Mouse (Mus musculus): ENCODE results near the gene Ap3s2. TPM values are rescaled to one million over a fixed set of nuclear protein-coding genes. Genes with fewer than 3 reads are reported as not detected.

Ap3s2 gene
- polyA plus RNA-seq, 1 experiment from 2014 or later: 30.4 TPM

DNA sequence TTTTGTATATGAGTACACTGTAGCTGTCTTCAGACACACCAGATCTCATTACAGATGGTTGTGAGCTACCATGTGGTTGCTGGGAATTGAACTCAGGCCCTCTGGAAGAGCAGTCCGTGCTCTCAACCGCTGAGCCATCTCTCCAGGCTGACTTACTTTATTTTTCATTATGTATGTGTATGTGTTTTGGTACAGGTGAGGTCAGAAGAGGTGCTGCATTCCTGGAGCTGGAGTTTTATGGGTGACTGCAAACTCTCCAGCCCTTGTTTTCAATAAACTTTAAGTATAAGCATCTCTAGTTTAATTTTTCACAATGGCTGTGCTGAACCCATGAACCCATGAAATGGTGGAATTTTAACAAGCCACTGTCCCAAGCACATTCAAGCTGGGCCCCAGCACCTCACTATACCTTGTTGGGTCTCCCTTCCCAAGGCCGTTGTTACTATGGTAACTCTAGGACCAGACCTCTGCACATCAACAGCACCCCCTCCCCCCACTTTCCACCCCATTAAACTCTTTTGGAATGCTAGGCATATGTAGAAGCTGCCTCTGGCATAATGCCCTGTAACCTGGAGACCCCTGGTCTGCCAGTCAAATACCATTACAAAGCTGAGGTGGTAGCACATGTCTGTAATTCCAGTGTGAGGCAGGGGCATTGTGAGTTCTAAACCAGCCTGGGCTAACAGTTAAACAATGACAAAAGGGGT lies 54.0 kb downstream of the Ap3s2 start:
- peaks cover 15% of the 10 kb centered on the region; the same call in 1 of the 2 replicates for H3K4me1 ChIP-seq
- 76% methylated on average over 3 of the region's 3 CpGs for WGBS
- no peaks in the 10 kb centered on the region for H3K27me3 ChIP-seq
- H3K4me2 ChIP-seq (replicated peaks): no peak overlapping the region
- no peak overlapping the region for H3K4me3 ChIP-seq (replicated peaks)
- ATAC-seq (ENCODE audit: insufficient number of reproducible peaks, low FRiP score, low TSS enrichment, low read depth): no peak
- H3K9me3 ChIP-seq (replicated peaks): no peaks in the 10 kb centered on the region
- H3K9ac ChIP-seq: no peak overlapping the region
- no peak overlapping the region for H3K27ac ChIP-seq (replicated peaks)
- no peaks in the 10 kb centered on the region for H3K36me3 ChIP-seq

DNA sequence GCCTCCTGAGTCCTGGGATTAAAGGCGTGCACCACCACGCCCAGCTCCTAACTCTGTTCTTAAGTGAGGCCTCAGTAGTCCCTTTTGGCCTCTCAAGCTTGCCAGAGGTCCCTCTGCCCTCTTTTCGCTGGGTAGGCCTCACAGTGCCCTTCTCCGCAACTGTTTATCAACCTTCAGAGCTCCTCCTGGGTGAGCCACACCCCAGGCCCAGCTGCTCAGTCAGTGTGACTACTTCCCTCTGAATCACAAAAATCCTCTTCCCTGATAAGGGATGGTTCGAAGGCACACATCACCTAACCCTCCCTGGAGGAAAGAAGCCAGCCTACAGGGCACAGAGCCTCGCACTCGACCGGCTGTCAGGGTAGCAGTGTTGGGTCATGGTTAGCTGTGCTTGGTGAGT lies 58.7 kb downstream of the Ap3s2 start:
- H3K27me3 ChIP-seq: no peaks in the 10 kb centered on the region
- H3K9ac ChIP-seq: no peak overlapping the region
- H3K4me2 ChIP-seq (replicated peaks): no peak overlapping the region
- H3K4me1 ChIP-seq: peaks cover 35% of the 10 kb centered on the region
- H3K4me3 ChIP-seq (replicated peaks): no peak overlapping the region
- no peak for ATAC-seq (ENCODE audit: insufficient number of reproducible peaks, low FRiP score, low TSS enrichment, low read depth)
- H3K27ac ChIP-seq (replicated peaks): no peak overlapping the region
- no peaks in the 10 kb centered on the region for H3K9me3 ChIP-seq (replicated peaks)
- 85% methylated on average over 8 of the region's 8 CpGs for WGBS
- H3K36me3 ChIP-seq: no peaks in the 10 kb centered on the region

DNA sequence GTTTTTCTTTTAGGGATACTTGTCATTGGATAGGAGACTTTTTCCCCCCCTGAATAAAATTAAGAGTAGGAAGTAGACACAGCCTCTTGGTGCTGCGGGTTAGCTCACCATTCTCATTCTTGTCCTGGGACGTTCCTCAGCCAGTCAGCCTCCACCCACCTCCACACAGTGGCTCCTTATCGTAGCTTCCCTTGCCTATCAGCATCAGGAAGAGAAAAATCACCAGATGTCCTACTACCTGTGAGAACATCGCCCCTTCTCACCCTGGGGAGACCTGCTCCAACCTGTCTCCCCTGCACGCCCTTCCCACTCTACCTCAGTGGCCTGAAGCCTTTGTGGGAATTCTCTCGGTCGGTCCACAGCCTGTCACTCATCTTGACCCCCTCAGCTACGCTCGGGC lies 59.6 kb downstream of the Ap3s2 start, which contains the start of gene Anpep:
Gene Anpep, minus strand, starts transcription at position 249 of the 400 bp plus-strand sequence.
- Histone ChIP-seq H3K4me2 (replicated peaks) (0 out of 2 replicates have a peak within 1 kb of the TSS, but pooled peaks have one; percentile 6), H3K27ac (replicated peaks) (peak within 1 kb of the TSS; percentile 19; the same call in 1 of the 2 replicates), H3K27me3 (no peaks in the 10 kb centered on the region), H3K4me1 (peaks cover 35% of the 10 kb centered on the region), H3K9ac (no peak within 1 kb of the TSS), H3K36me3 (no peaks in the 10 kb centered on the region), H3K4me3 (replicated peaks) (no peak within 1 kb of the TSS), H3K9me3 (replicated peaks) (no peaks in the 10 kb centered on the region)
- no peak for ATAC-seq (ENCODE audit: insufficient number of reproducible peaks, low FRiP score, low TSS enrichment, low read depth)
- WGBS: 60% methylated on average over 9 of the region's 9 CpGs

DNA sequence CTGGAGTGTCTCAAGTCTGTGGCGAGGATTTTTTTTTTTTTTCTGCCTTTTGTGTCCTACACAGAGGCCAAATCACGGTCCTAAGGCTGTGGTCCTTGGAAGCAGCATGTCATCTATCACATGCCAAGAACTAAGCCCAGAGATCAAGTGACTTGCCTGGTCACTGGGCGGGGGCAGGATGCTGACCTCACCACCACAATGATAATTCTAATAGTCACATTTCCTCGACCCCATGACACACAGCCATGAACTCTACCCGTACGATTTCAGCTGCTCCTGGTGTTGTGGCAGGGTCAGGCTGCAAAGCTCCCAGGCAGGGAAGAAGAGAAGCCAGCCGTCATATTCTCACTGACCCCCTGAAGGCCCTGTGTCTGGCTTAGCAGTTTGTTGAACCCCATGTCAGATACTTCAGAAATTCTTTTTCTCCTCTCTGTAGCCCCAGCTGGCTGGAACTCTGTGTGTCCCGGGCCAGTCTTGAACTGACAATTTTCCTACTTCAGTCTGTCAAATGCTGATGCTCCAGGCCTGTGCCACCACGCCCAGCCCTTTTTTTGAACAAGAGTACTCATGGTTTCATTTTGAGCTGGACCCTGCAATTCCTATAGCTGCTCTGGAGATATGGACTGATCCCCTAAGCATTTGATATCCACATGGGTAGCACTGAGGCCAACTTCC lies 61.4 kb downstream of the Ap3s2 start:
- Histone ChIP-seq H3K4me1 (peaks cover 35% of the 10 kb centered on the region), H3K4me2 (replicated peaks) (no peak overlapping the region), H3K9ac (no peak overlapping the region), H3K4me3 (replicated peaks) (no peak overlapping the region), H3K27ac (replicated peaks) (no peak overlapping the region), H3K9me3 (replicated peaks) (no peaks in the 10 kb centered on the region), H3K36me3 (no peaks in the 10 kb centered on the region), H3K27me3 (no peaks in the 10 kb centered on the region)
- WGBS: 66% methylated on average over 9 of the region's 9 CpGs
- ATAC-seq (ENCODE audit: insufficient number of reproducible peaks, low FRiP score, low TSS enrichment, low read depth): no peak

DNA sequence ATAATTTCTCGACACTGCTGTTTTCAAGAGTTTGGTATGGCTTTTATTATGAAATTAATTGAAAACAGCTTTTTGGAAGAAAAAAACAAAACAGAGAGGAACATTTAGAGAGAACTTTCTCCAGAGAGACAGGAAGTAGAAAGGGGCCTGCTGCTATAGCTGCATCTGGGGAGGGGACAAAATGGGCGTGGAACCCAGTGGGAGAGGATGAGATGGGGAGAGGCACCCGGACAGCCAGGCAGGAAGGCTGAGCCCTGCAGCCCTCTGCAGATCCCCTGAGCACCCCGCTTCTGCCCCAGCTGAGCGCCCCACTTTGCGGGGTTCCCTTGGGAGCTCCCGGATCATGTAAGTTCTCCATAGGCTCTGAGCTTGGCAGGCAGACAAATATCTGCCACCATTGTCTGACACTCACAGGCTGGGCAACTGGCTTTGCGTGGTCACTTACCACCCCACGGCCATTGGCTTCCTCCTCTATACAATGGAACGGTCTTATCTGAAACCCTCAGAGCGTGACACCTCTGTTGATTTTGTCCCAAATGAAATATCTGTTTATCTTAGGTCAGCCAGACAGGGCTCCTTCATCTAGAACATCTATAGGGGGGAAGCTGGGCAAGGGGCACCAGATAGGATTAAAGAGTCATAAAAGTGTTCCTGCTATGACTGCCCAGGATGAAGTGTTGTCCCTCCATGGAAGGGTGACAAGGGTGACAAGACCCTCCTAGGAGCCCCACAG lies 62.1 kb downstream of the Ap3s2 start:
- Histone ChIP-seq H3K36me3 (no peaks in the 10 kb centered on the region), H3K4me3 (replicated peaks) (0 out of 2 replicates have a peak overlapping the region, but pooled peaks have one; percentile 9), H3K4me1 (peaks cover 35% of the 10 kb centered on the region), H3K27ac (replicated peaks) (peak overlapping the region; percentile 84), H3K4me2 (replicated peaks) (peak overlapping the region; percentile 19), H3K9ac (no peak overlapping the region), H3K27me3 (no peaks in the 10 kb centered on the region), H3K9me3 (replicated peaks) (no peaks in the 10 kb centered on the region)
- ATAC-seq (ENCODE audit: insufficient number of reproducible peaks, low FRiP score, low TSS enrichment, low read depth): peak; percentile 72; the same call in 1 of the 2 replicates
- 34% methylated on average over 11 of the region's 11 CpGs for WGBS

DNA sequence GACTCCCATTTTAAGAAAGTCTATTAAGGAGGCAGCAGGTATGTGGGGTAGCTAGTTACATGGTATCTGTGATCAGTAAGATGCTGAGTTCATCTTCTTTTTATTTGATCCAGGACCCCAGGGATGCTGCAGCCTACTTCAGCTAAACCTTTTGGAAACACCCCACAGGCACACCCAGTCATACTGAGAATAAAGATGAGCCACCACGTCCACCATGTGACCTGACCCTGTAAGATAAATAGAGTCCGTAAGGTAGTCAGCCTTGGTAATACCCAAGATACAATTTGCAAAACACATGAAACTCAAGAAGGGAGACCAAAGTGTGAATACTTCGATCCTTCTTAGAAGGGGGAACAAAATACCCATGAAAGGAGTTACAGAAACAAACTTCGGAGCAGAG lies 64.1 kb downstream of the Ap3s2 start:
- Histone ChIP-seq H3K9me3 (replicated peaks) (no peaks in the 10 kb centered on the region), H3K4me2 (replicated peaks) (no peak overlapping the region), H3K27me3 (no peaks in the 10 kb centered on the region), H3K4me1 (peaks cover 34% of the 10 kb centered on the region), H3K36me3 (no peaks in the 10 kb centered on the region), H3K27ac (replicated peaks) (no peak overlapping the region), H3K4me3 (replicated peaks) (no peak overlapping the region), H3K9ac (no peak overlapping the region)
- ATAC-seq (ENCODE audit: insufficient number of reproducible peaks, low FRiP score, low TSS enrichment, low read depth): no peak
- WGBS: 72% methylated on average over 4 of the region's 4 CpGs

DNA sequence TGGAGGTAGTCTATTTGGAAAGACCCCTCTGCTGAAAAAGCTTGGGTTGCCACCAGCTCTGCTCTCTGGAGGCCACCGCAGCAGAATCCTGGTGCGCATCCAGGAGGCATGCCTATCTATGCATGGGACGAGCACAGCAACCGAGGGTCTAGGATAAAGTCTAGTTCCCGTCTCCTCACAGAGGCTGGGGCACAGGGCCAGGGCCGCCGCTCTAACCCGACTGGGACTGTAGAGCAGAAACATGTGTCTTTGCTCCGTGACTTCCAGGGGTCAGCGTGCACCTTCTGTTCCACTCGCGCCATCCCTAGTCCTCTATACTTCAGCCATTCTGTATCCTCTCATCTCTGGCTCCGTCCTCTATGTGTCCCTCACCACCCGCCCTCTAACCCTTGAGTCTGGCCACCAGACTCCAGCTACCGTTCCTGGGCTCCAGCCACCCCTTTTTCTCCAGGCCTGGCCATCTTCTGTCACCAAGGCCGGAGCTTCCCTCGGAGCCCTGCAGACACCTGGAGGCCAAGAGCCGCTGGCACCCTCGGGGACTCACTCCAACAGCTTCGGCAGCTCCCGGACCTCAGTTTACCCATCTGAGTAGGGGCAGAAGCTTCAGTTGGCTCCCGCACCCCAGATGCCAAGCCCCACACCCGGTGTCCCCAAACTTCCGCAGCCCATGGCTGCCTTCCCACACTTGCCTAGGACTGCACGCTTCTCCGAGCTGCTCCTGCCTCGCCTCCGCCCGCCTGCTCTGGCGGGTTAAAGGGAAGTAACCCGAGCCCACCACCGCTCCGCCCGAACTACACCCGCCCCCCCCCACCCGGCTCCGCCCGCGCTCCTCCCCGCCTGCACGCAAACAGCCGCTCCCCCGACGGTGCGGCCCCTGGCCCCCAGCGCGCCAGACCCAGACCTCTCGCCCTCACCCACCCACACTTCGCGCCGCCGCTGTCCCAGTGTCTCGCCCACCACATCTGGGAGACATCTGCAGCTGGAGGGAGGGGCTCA lies 72.7 kb downstream of the Ap3s2 start:
- 6% methylated on average over 47 of the region's 53 CpGs for WGBS
- H3K27ac ChIP-seq (replicated peaks): peak overlapping the region; percentile 81

DNA sequence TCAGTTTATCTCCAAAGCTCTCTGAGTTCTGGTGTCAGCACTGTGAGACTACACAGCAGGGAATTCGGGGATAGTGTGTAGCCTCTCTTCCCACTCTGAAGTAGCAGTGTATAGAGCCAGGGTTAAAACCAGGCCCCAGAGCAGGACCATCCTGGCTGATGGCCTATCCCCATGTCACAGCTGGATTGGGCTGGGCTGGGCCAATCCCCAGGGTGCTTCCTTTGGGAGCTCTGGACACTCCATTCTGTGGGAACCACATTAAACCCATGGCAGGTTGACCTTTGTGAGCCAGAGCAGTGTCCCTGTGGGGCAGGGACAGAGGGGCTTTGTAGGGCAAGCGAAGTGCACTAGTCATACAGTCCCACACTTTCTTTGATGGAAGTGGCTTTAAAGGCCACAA lies 74.1 kb downstream of the Ap3s2 start:
- peaks cover 40% of the 10 kb centered on the region for H3K4me1 ChIP-seq
- H3K4me2 ChIP-seq (replicated peaks): peak overlapping the region; percentile 82; the same call in 1 of the 2 replicates
- H3K27ac ChIP-seq (replicated peaks): 0 out of 2 replicates have a peak overlapping the region, but pooled peaks have one; percentile 17
- no peaks in the 10 kb centered on the region for H3K9me3 ChIP-seq (replicated peaks)
- H3K9ac ChIP-seq: no peak overlapping the region
- no peak overlapping the region; the same call in 1 of the 2 replicates for H3K4me3 ChIP-seq (replicated peaks)
- H3K27me3 ChIP-seq: no peaks in the 10 kb centered on the region
- no peaks in the 10 kb centered on the region; the same call in 1 of the 2 replicates for H3K36me3 ChIP-seq
- ATAC-seq (ENCODE audit: insufficient number of reproducible peaks, low FRiP score, low TSS enrichment, low read depth): no peak
- 77% methylated on average over 2 of the region's 2 CpGs for WGBS

More for the DNA sequence above, 72.7 kb downstream of the Ap3s2 start:
- Histone ChIP-seq H3K27me3 (no peaks in the 10 kb centered on the region), H3K9ac (peak overlapping the region; percentile 29), H3K4me1 (peaks cover 40% of the 10 kb centered on the region), H3K9me3 (replicated peaks) (no peaks in the 10 kb centered on the region), H3K4me2 (replicated peaks) (peak overlapping the region; percentile 82), H3K4me3 (replicated peaks) (peak overlapping the region; percentile 55), H3K36me3 (no peaks in the 10 kb centered on the region)
- ATAC-seq (ENCODE audit: insufficient number of reproducible peaks, low FRiP score, low TSS enrichment, low read depth): peak; percentile 83

DNA sequence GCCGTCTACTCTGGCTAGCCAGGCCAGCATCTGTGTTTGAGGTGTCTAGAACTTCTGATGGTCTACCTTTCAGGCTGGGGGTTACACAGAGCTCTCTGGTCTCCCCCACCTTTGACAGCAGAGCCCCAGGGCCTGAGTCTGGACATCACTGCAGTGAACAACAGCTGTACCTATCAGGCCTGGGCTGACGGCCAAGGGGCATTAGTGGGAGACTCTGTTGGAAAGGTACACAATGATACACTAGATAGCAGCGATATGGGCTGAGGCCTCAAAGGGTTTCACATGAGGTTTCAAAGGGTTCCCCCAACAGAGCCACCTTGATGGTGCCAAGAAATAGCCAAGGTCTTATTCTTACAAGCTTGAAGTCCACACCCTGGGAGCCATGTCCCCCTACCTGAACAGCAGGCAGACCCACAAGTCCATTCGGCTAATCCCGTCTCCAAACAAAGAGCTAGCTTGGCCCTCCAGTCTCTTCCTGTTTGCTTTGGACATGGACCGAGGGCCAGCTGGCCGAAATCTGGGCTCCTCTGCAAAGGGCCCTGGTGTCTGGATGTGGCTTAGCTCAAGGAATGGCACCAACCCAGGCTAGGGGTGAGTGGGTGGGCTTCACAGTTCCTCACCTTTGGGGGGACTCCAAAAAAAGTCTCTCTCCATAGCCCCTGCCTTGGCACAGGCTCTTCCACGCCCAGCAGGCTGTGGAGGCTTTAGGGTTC lies 76.2 kb downstream of the Ap3s2 start:
- Histone ChIP-seq H3K36me3 (peaks cover 14% of the 10 kb centered on the region), H3K4me2 (replicated peaks) (no peak overlapping the region), H3K4me3 (replicated peaks) (no peak overlapping the region), H3K27ac (replicated peaks) (no peak overlapping the region), H3K9me3 (replicated peaks) (no peaks in the 10 kb centered on the region), H3K9ac (no peak overlapping the region), H3K27me3 (no peaks in the 10 kb centered on the region), H3K4me1 (peaks cover 33% of the 10 kb centered on the region)
- no peak for ATAC-seq (ENCODE audit: insufficient number of reproducible peaks, low FRiP score, low TSS enrichment, low read depth)
- 79% methylated on average over 8 of the region's 8 CpGs for WGBS

DNA sequence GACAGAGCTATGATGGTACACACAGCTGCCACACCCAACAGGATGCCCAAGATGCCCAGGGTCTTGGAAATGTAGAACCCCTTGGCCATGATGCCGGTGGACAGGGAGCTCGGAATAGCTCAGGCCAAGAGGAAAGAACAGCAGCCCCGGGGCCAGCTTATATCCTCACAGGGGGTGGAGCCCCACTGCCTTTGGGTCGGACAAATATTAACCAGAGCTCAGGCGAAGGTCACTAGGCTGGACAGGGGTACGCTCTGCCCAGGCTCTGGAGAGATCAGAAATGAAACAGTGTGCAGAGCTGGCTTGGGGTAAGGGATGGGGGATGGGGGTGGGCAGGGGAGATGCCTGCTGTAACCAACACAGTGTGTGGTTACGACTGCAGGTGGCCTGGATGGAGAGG lies 78.3 kb downstream of the Ap3s2 start:
- H3K36me3 ChIP-seq: peaks cover 23% of the 10 kb centered on the region
- peaks cover 21% of the 10 kb centered on the region for H3K4me1 ChIP-seq
- H3K4me2 ChIP-seq (replicated peaks): no peak overlapping the region
- ATAC-seq (ENCODE audit: insufficient number of reproducible peaks, low FRiP score, low TSS enrichment, low read depth): no peak
- H3K4me3 ChIP-seq (replicated peaks): no peak overlapping the region
- H3K27ac ChIP-seq (replicated peaks): no peak overlapping the region
- no peak overlapping the region for H3K9ac ChIP-seq
- H3K27me3 ChIP-seq: no peaks in the 10 kb centered on the region
- 64% methylated on average over 7 of the region's 7 CpGs for WGBS
- no peaks in the 10 kb centered on the region for H3K9me3 ChIP-seq (replicated peaks)
